ENCODE assay signal across 8 mouse cellular contexts in genomic region chr2:128943538-128944528, GRCm38 (mm10). TPM values are rescaled to one million over a fixed set of nuclear protein-coding genes. Genes with fewer than 3 reads are reported as not detected.
A peak's percentile ranks its signal among the peaks of the same experiment; 100 is the strongest.
DNase-seq lines count a peak whose midpoint lies in the region; ATAC-seq and TF ChIP-seq lines count a peak whose summit lies in the region.

Gene Zc3h8, minus strand, starts transcription at chr2:128944077.

- DNase-seq in gastrocnemius, postnatal 10 days: peak; percentile 99
- DNase-seq in induced T-regulatory cell, adult 2 months (ENCODE audit: low read depth): peak; percentile 99
- DNase-seq in left cerebral cortex, adult 9 months (ENCODE audit: low spot score in 2 of 2): peak; percentile 88 to 96
- DNase-seq in right cerebral cortex, postnatal 14 days: peak; percentile 98
- peak; percentile 94 to 96 for DNase-seq in urinary bladder, postnatal 36 days (ENCODE audit: low spot score in 2 of 2)

- no peak for TF ChIP-seq CTCF in cortical plate, adult 2 months (IDR thresholded peaks at IDR 0.05; ENCODE audit: extremely low read depth, insufficient read depth, low read length)

- peak; percentile 94 for TF ChIP-seq POLR2A in cortical plate, adult 2 months (IDR thresholded peaks at IDR 0.05; ENCODE audit: extremely low read depth, insufficient read depth, low read length)

- no peaks in the 10 kb centered on the region for H3K4me1 ChIP-seq in cortical plate, adult 2 months (ENCODE audit: control insufficient read depth, insufficient read depth, low read length)

- ATAC-seq in activated CD4-positive, CD25-positive, alpha-beta regulatory T cell, adult 4 months: peak; percentile 92
- ATAC-seq in megakaryocyte progenitor cell, adult 5-6 weeks (replicated peaks; ENCODE audit: poor library complexity): peak; percentile 93

- H3K4me3 ChIP-seq in cortical plate, adult 2 months (ENCODE audit: insufficient read depth, low read length): peak within 1 kb of the TSS; percentile 34

- H3K27ac ChIP-seq in cortical plate, adult 2 months (ENCODE audit: insufficient read depth, low read length): peak within 1 kb of the TSS; percentile 1; the same call in 1 of the 2 replicates

RNA-seq across cellular contexts. Expression of gene Zc3h8, which starts in this region (rescaled TPM):
- polyA plus RNA-seq in activated CD4-positive, CD25-positive, alpha-beta regulatory T cell, adult 4 months (2017; shearing (Covaris generic)): 1 to 10 TPM; 6.4 to 7.7 TPM
- 8.1 and 8.3 TPM in 2 replicates for polyA plus RNA-seq in cortical plate, adult 2 months (2012; rRNA removed)
- total RNA-seq in gastrocnemius, postnatal 10 days (2021): 1 to 10 TPM; 5.7 to 5.9 TPM
- 9.8 and 14.2 TPM in 2 replicates for total RNA-seq in megakaryocyte progenitor cell, adult 5-6 weeks (2015)
- 10.1 and 13.7 TPM in 2 replicates for total RNA-seq in megakaryocyte progenitor cell, adult 5-6 weeks (2017)

Comparison
In these comparisons a context has a peak if more than half of its experiments do, and no peak if none do; other contexts are left out.
1. Peak in every context shown above with its lines: DNase-seq, ATAC-seq, H3K4me3 ChIP-seq and H3K27ac ChIP-seq.